In genomic region chr4:21810608-21811007, GRCm38 (mm10) we compare ENCODE assay signal across 29 mouse cellular contexts.
"Had no signal": no experiment of that assay in that cellular context is flagged by ENCODE, and none has a peak within 500 bp of the region (broad histone marks: within the 10 kb centered on the region; RNA-seq: fewer than 3 reads in every experiment).

No protein-coding gene starts in this region.

- H3K27me3 ChIP-seq: embryonic facial prominence, embryonic 12.5 days; embryonic facial prominence, embryonic 13.5 days; embryonic facial prominence, embryonic 15.5 days; forebrain, embryonic 12.5 days; forebrain, embryonic 13.5 days; forebrain, embryonic 15.5 days had no signal

- H3K4me1 ChIP-seq: embryonic facial prominence, embryonic 10.5 days; embryonic facial prominence, embryonic 12.5 days; embryonic facial prominence, embryonic 13.5 days; embryonic facial prominence, embryonic 15.5 days; forebrain, embryonic 10.5 days; forebrain, embryonic 12.5 days; forebrain, embryonic 13.5 days; forebrain, embryonic 15.5 days had no signal

- ATAC-seq: forebrain, embryonic 13.5 days; forebrain, embryonic 14.5 days; forebrain, embryonic 15.5 days; forebrain, embryonic 16.5 days; forebrain, postnatal 0 days had no signal

- H3K4me2 ChIP-seq: embryonic facial prominence, embryonic 12.5 days; embryonic facial prominence, embryonic 13.5 days; embryonic facial prominence, embryonic 15.5 days; forebrain, embryonic 12.5 days; forebrain, embryonic 13.5 days; forebrain, embryonic 15.5 days had no signal

- H3K9ac ChIP-seq: embryonic facial prominence, embryonic 12.5 days; embryonic facial prominence, embryonic 13.5 days; embryonic facial prominence, embryonic 15.5 days; forebrain, embryonic 12.5 days; forebrain, embryonic 13.5 days; forebrain, embryonic 15.5 days; forebrain, postnatal 0 days had no signal

- H3K9me3 ChIP-seq: embryonic facial prominence, embryonic 10.5 days; embryonic facial prominence, embryonic 12.5 days; embryonic facial prominence, embryonic 13.5 days; embryonic facial prominence, embryonic 15.5 days; forebrain, embryonic 10.5 days; forebrain, embryonic 12.5 days; forebrain, embryonic 13.5 days; forebrain, embryonic 15.5 days had no signal

- H3K27ac ChIP-seq: embryonic facial prominence, embryonic 10.5 days; embryonic facial prominence, embryonic 12.5 days; embryonic facial prominence, embryonic 13.5 days; embryonic facial prominence, embryonic 15.5 days; forebrain, embryonic 10.5 days; forebrain, embryonic 12.5 days; forebrain, embryonic 13.5 days; forebrain, embryonic 15.5 days; gastrocnemius, adult 2 months; heart, adult 2 months had no signal

- H3K4me3 ChIP-seq: embryonic facial prominence, embryonic 10.5 days; embryonic facial prominence, embryonic 12.5 days; embryonic facial prominence, embryonic 13.5 days; embryonic facial prominence, embryonic 15.5 days; erythroblast, embryonic 14.5 days; forebrain, embryonic 10.5 days; forebrain, embryonic 12.5 days; forebrain, embryonic 13.5 days; forebrain, embryonic 15.5 days; gastrocnemius, adult 2 months; heart, adult 2 months had no signal

- DNase-seq: cerebellum, adult 18-20 months; cerebellum, adult 2 months; cerebellum, adult 8-10 months; cerebellum, adult 9-10 months; cerebellum, adult 9-11 months; cerebellum, postnatal 10 days; cerebellum, postnatal 14 days; cerebellum, postnatal 25 days; cerebellum, postnatal 36 days; embryo, embryonic 11 days; forebrain, postnatal 0 days; gastrocnemius, adult 2 months; gastrocnemius, postnatal 10 days; gastrocnemius, postnatal 14 days; gastrocnemius, postnatal 25 days; gastrocnemius, postnatal 36 days; heart, adult 18-20 months; heart, adult 2 months had no signal
